Mouse (Mus musculus) myocyte (in vitro differentiated cells): ENCODE results near the gene Prkcq.

Experiments used
- CEBPB ChIP-seq: IDR thresholded peaks from 2 replicates; pipeline ENCODE4 v1.6.1; 2011; ENCODE audit warnings: mild to moderate bottlenecking, moderate library complexity; ENCODE audit not compliant: poor library complexity, insufficient read depth, severe bottlenecking
- E2F4 ChIP-seq: IDR thresholded peaks from one replicate; pipeline ENCODE4 v1.6.1; 2011; ENCODE audit warnings: mild to moderate bottlenecking, control low read depth, moderate library complexity; ENCODE audit not compliant: insufficient read depth
- MAX ChIP-seq: IDR thresholded peaks from one replicate; pipeline ENCODE4 v1.6.1; 2011; ENCODE audit warnings: low read depth, mild to moderate bottlenecking, control low read depth
- POLR2A ChIP-seq: IDR thresholded peaks from one replicate; pipeline ENCODE4 v1.6.1; 2011; ENCODE audit warnings: low read depth, mild to moderate bottlenecking, control low read depth, moderate library complexity; ENCODE audit not compliant: insufficient read length
- POLR2AphosphoS2 ChIP-seq: IDR thresholded peaks from one replicate; pipeline ENCODE4 v1.6.1; 2011; ENCODE audit warnings: low read depth, control low read depth; ENCODE audit not compliant: insufficient read length
- REST ChIP-seq: IDR thresholded peaks from one replicate; pipeline ENCODE4 v1.6.1; 2011; ENCODE audit warnings: mild to moderate bottlenecking, control low read depth, moderate library complexity; ENCODE audit not compliant: insufficient read depth, insufficient read length
- SRF ChIP-seq: IDR thresholded peaks from one replicate; pipeline ENCODE4 v1.6.1; 2011; ENCODE audit warnings: low read depth; ENCODE audit not compliant: control insufficient read depth, insufficient read length
- TCF12 ChIP-seq: IDR thresholded peaks from one replicate; pipeline ENCODE4 v1.6.1; 2011; ENCODE audit warnings: mild to moderate bottlenecking, control low read depth; ENCODE audit not compliant: poor library complexity, insufficient read depth, severe bottlenecking
- TCF3 ChIP-seq: IDR thresholded peaks from one replicate; pipeline ENCODE4 v1.6.1; 2011; ENCODE audit warnings: low read depth, control low read depth; ENCODE audit not compliant: insufficient read length
- USF1 ChIP-seq: IDR thresholded peaks from one replicate; pipeline ENCODE4 v1.6.1; 2011; ENCODE audit warnings: low read depth, mild to moderate bottlenecking, control low read depth, moderate library complexity

DNA sequence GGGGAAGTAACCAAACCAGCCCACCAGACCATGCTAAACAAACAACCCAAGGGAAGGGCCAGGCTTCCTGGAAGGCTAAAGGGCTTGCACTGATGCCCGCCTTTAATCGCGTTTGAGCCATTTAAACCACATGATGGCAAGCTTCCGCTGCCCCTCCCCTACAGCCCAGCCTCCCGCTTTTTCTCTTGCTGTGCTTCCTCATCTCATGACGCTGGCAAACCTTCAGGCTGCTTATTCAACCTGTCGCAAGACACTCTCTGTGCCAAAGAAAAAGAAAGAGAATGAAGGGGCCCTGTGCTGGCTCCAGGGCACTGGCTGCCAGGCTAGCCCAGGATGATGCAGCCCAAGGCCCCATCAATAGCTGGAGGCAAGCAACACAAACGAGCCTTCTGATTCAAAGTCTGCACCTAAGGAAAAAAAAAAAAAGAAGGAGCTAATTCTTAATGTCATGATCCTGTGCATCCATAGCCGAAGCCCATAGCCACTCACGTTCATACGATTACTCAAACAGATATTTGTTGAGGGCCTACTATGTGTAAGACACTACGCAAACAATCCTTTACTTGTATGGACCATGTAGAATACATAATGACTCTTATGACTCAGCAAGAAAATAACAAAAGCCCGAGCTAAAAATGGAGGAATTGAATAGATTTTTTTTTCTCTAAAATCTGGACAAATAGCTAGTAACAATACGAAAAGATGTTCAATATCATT is 161.6 kb downstream of the Prkcq start:
- TF ChIP-seq POLR2A (no peak), E2F4 (no peak), TCF12 (no peak), MAX (no peak), SRF (no peak), USF1 (no peak), TCF3 (no peak), CEBPB (no peak), REST (no peak), POLR2AphosphoS2 (no peak)
